Mouse (Mus musculus): ENCODE measurements around the gene Mul1.

DNA sequence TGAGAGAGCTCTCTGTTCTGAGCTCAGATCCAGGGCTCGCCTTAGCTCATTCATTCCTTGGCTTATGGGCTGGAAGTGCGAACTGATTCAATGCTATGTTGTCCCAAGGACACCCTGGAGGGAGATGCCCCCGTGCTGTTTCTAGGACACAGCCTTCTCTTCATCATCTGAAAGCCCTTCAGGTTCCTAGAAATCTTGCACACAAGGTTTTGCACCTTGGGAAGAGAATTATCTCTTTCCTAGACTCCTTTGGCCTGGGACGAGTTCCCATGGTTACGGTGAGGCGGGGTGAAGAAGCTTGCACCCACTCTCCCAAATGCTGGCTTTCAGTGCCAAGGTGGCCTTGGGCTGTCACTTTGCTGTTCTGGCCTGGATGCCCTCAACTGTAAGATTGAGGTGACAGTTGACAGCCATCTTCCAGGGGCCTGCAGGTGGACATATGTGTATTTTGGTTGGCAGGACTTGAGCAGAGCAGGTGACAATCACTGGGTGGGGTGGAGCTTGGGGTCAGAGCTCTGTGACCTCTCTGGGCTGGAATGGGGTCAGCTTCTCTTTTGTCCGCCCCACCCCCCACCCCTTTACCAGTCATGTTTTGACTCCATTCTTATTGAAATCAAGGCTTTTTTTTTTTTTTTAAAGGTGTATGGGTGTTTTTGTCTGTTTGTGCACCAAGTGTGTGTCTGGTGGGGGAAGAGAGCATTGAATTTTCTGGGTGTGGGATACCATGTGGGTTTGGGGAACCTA is 14.6 kb downstream of the Mul1 start:
- no peak for TF ChIP-seq CTCF (IDR thresholded peaks at IDR 0.05; ENCODE audit: insufficient read depth, low read depth, low read length)
- no peak for TF ChIP-seq POLR2A (IDR thresholded peaks at IDR 0.05; ENCODE audit: insufficient read depth, low read depth, low read length)

Data from olfactory bulb, adult 2 months (tissue).